Mouse (Mus musculus) erythroblast, embryonic 14.5 days (primary cell): ENCODE data around the gene Syn2.

Source experiments
- GATA1 ChIP-seq: IDR thresholded peaks from 2 replicates; pipeline ENCODE4 v1.6.1; 2012; ENCODE audit warnings: low read length, inconsistent platforms, mixed read lengths
- TAL1 ChIP-seq: IDR thresholded peaks from 3 replicates; pipeline ENCODE4 v1.6.1; 2012; ENCODE audit warnings: low read length, inconsistent platforms, mixed read lengths

- TF ChIP-seq GATA1 (no peak), TAL1 (no peak)
Observed at GRCm38 (mm10) chr6:115178826-115179225, 44.1 kb downstream of the Syn2 start.
